Mouse (Mus musculus) limb, embryonic 13.5 days (tissue): ENCODE results near the gene Phf13. TPM values are rescaled to one million over a fixed set of nuclear protein-coding genes. Genes with fewer than 3 reads are reported as not detected.
"Not testable (repeated sequence)": the region's sequence is repeated elsewhere in the genome, so short reads cannot be mapped to it uniquely, and the experiment has no call there.

Experiments used
- ATAC-seq: fragments of 200-750 bp; cut with Nextera tagmentation; 2 replicates; pipeline ENCODE4 v1.8.0; 2017; ENCODE audit warnings: low read depth, moderate number of reproducible peaks, moderate TSS enrichment; ENCODE audit not compliant: low FRiP score
- H3K27ac ChIP-seq: fragments of 300-500 bp; sonication (generic); 2 replicates; pipeline ENCODE4 v1.5.1; 2015; ENCODE audit warnings: inconsistent platforms, mild to moderate bottlenecking, moderate library complexity
- H3K27me3 ChIP-seq: fragments of 300-500 bp; sonication (generic); 2 replicates; pipeline ENCODE4 v1.6.1; 2015; ENCODE audit warnings: mild to moderate bottlenecking, inconsistent platforms
- H3K36me3 ChIP-seq: fragments of 300-500 bp; sonication (generic); 2 replicates; pipeline ENCODE4 v1.6.1; 2015; ENCODE audit warnings: inconsistent platforms, mild to moderate bottlenecking, moderate library complexity
- H3K4me1 ChIP-seq: fragments of 300-500 bp; sonication (generic); 2 replicates; pipeline ENCODE4 v1.6.1; 2015; ENCODE audit warnings: inconsistent platforms
- H3K4me2 ChIP-seq: fragments of 300-500 bp; sonication (generic); replicated peaks from 2 replicates; pipeline ENCODE4 v1.6.1; 2015; ENCODE audit warnings: inconsistent platforms, mild to moderate bottlenecking, moderate library complexity
- H3K4me3 ChIP-seq: fragments of 300-500 bp; sonication (generic); 2 replicates; pipeline ENCODE4 v1.5.1; 2015; ENCODE audit warnings: moderate library complexity, mild to moderate bottlenecking, inconsistent platforms
- H3K9ac ChIP-seq: fragments of 300-500 bp; sonication (generic); 2 replicates; pipeline ENCODE4 v1.6.1; 2015; ENCODE audit warnings: mild to moderate bottlenecking, inconsistent platforms
- H3K9me3 ChIP-seq: fragments of 300-500 bp; sonication (generic); 2 replicates; pipeline ENCODE4 v1.6.1; 2016; ENCODE audit warnings: inconsistent platforms
- WGBS: fragments of 180-500 bp; shearing (Covaris S2); methylation state at CpG from one replicate; pipeline ENCODE4 v1.1.7; 2015; 5-methylcytosine and 5-hydroxymethylcytosine counted together
- polyA plus RNA-seq: library from polyadenylated mRNA; unstranded; fragments of >200 nt; fragmentation: Nextera tagmentation; extraction: Ambion mirVana; gene quantifications from 2 replicates; pipeline ENCODE4 v1.2.1, GENCODE M21; 2015

Gene Phf13
- polyA plus RNA-seq: 39.2 and 40.8 TPM in 2 replicates

GRCm38 (mm10) chr4:151996173-151996950 lies at the start of gene Phf13:
Gene Phf13 (minus strand): TSS chr4:151996258.
- Histone ChIP-seq H3K4me2 (peak within 1 kb of the TSS; percentile 87), H3K27me3 (no peaks in the 10 kb centered on the region), H3K4me1 (peaks cover 29% of the 10 kb centered on the region), H3K9me3 (no peaks in the 10 kb centered on the region), H3K36me3 (peaks cover 20% of the 10 kb centered on the region), H3K9ac (peak within 1 kb of the TSS; percentile 96), H3K27ac (peak within 1 kb of the TSS; percentile 89), H3K4me3 (peak within 1 kb of the TSS; percentile 99)
- peak; percentile 97 for ATAC-seq
- WGBS: under 1% methylated on average over 90 of the region's 94 CpGs

- WGBS: 72% methylated on average over 6 of the region's 6 CpGs
Observed at GRCm38 (mm10) chr4:152044609-152045008, 48.6 kb upstream of the Phf13 start.

GRCm38 (mm10) chr4:152043171-152043570 lies 47.1 kb upstream of the Phf13 start:
- 81% methylated on average over 3 of the region's 3 CpGs for WGBS
- no peak overlapping the region for H3K27ac ChIP-seq
- no peak overlapping the region for H3K9ac ChIP-seq
- H3K36me3 ChIP-seq: peaks cover 72% of the 10 kb centered on the region
- no peak overlapping the region for H3K4me3 ChIP-seq
- no peaks in the 10 kb centered on the region for H3K27me3 ChIP-seq
- H3K9me3 ChIP-seq: no peaks in the 10 kb centered on the region
- peaks cover 19% of the 10 kb centered on the region for H3K4me1 ChIP-seq
- ATAC-seq: no peak
- H3K4me2 ChIP-seq: no peak overlapping the region

More at GRCm38 (mm10) chr4:152044609-152045008, 48.6 kb upstream of the Phf13 start:
- Histone ChIP-seq H3K36me3 (peaks cover 84% of the 10 kb centered on the region), H3K27ac (no peak overlapping the region), H3K27me3 (no peaks in the 10 kb centered on the region), H3K9me3 (no peaks in the 10 kb centered on the region), H3K9ac (no peak overlapping the region), H3K4me3 (no peak overlapping the region), H3K4me2 (no peak overlapping the region), H3K4me1 (peaks cover 10% of the 10 kb centered on the region)
- no peak for ATAC-seq

GRCm38 (mm10) chr4:152041924-152042641 lies 46.0 kb upstream of the Phf13 start:
- Histone ChIP-seq H3K9ac (no peak overlapping the region), H3K4me3 (no peak overlapping the region), H3K4me1 (peaks cover 21% of the 10 kb centered on the region), H3K4me2 (no peak overlapping the region), H3K27me3 (no peaks in the 10 kb centered on the region), H3K9me3 (no peaks in the 10 kb centered on the region), H3K36me3 (peaks cover 61% of the 10 kb centered on the region), H3K27ac (no peak overlapping the region)
- 96% methylated on average over 22 of the region's 22 CpGs for WGBS
- ATAC-seq: no peak

GRCm38 (mm10) chr4:152039831-152040310 lies 43.8 kb upstream of the Phf13 start:
- H3K9me3 ChIP-seq: no peaks in the 10 kb centered on the region
- H3K9ac ChIP-seq: peak overlapping the region; percentile 95
- peak overlapping the region; percentile 99 for H3K4me2 ChIP-seq
- no peaks in the 10 kb centered on the region for H3K27me3 ChIP-seq
- H3K36me3 ChIP-seq: peaks cover 40% of the 10 kb centered on the region
- no peak overlapping the region for H3K27ac ChIP-seq
- peaks cover 21% of the 10 kb centered on the region for H3K4me1 ChIP-seq
- WGBS: 4% methylated on average over 25 of the region's 25 CpGs
- ATAC-seq: no peak
- H3K4me3 ChIP-seq: peak overlapping the region; percentile 100

GRCm38 (mm10) chr4:152038985-152039830 lies 43.1 kb upstream of the Phf13 start, which contains the start of gene Nol9:
Gene Nol9 (plus strand): TSS chr4:152039321.
- H3K27me3 ChIP-seq: no peaks in the 10 kb centered on the region
- H3K9ac ChIP-seq: peak within 1 kb of the TSS; percentile 95
- peaks cover 21% of the 10 kb centered on the region for H3K4me1 ChIP-seq
- H3K9me3 ChIP-seq: no peaks in the 10 kb centered on the region
- H3K27ac ChIP-seq: no peak within 1 kb of the TSS
- peak within 1 kb of the TSS; percentile 100 for H3K4me3 ChIP-seq
- ATAC-seq: peak; percentile 86
- under 1% methylated on average over 80 of the region's 86 CpGs for WGBS
- H3K36me3 ChIP-seq: peaks cover 34% of the 10 kb centered on the region
- peak within 1 kb of the TSS; percentile 99 for H3K4me2 ChIP-seq

- peak; percentile 45; the same call in 1 of the 2 replicates for ATAC-seq
- peak within 1 kb of the TSS; percentile 100 for H3K4me3 ChIP-seq
- no peaks in the 10 kb centered on the region for H3K9me3 ChIP-seq
- H3K4me1 ChIP-seq: peaks cover 21% of the 10 kb centered on the region
- 42% methylated on average over 10 of the region's 10 CpGs for WGBS
- H3K27me3 ChIP-seq: no peaks in the 10 kb centered on the region
- peak within 1 kb of the TSS; percentile 95 for H3K9ac ChIP-seq
- H3K4me2 ChIP-seq: peak within 1 kb of the TSS; percentile 99
- H3K36me3 ChIP-seq: peaks cover 26% of the 10 kb centered on the region
- no peak within 1 kb of the TSS for H3K27ac ChIP-seq
Observed at GRCm38 (mm10) chr4:152038225-152038984, 42.3 kb upstream of the Phf13 start, which contains the start of gene Tas1r1. Gene Tas1r1 (minus strand): TSS chr4:152038568.

GRCm38 (mm10) chr4:152036464-152036863 lies 40.4 kb upstream of the Phf13 start:
- not testable (repeated sequence) for H3K9me3 ChIP-seq, H3K4me2 ChIP-seq, H3K4me3 ChIP-seq, H3K27me3 ChIP-seq, H3K27ac ChIP-seq, H3K36me3 ChIP-seq, ATAC-seq, H3K9ac ChIP-seq
- 85% methylated on average over 6 of the region's 6 CpGs for WGBS
- peaks cover 21% of the 10 kb centered on the region for H3K4me1 ChIP-seq

- no peak for ATAC-seq
- Histone ChIP-seq H3K4me1 (peaks cover 15% of the 10 kb centered on the region), H3K36me3 (no peaks in the 10 kb centered on the region), H3K4me2 (no peak overlapping the region), H3K9ac (no peak overlapping the region), H3K27me3 (peaks cover 7% of the 10 kb centered on the region; the same call in 1 of the 2 replicates), H3K9me3 (no peaks in the 10 kb centered on the region), H3K27ac (no peak overlapping the region), H3K4me3 (no peak overlapping the region)
- WGBS: 88% methylated on average over 13 of the region's 13 CpGs
Observed at GRCm38 (mm10) chr4:152032922-152033321, 36.9 kb upstream of the Phf13 start.

- Histone ChIP-seq H3K27me3 (peaks cover 7% of the 10 kb centered on the region; the same call in 1 of the 2 replicates), H3K4me2 (no peak overlapping the region), H3K4me1 (peaks cover 37% of the 10 kb centered on the region), H3K27ac (no peak overlapping the region), H3K36me3 (peaks cover 6% of the 10 kb centered on the region), H3K4me3 (no peak overlapping the region; the same call in 1 of the 2 replicates), H3K9me3 (no peaks in the 10 kb centered on the region), H3K9ac (0 out of 2 replicates have a peak overlapping the region, but pooled peaks have one; percentile 5)
- no peak for ATAC-seq
- 77% methylated on average over 4 of the region's 4 CpGs for WGBS
Observed at GRCm38 (mm10) chr4:152029997-152030396, 33.9 kb upstream of the Phf13 start.

GRCm38 (mm10) chr4:152029087-152029486 lies 33.0 kb upstream of the Phf13 start:
- peaks cover 16% of the 10 kb centered on the region for H3K36me3 ChIP-seq
- H3K4me2 ChIP-seq: no peak overlapping the region; the same call in 1 of the 2 replicates
- peaks cover 42% of the 10 kb centered on the region for H3K4me1 ChIP-seq
- no peak overlapping the region for H3K9ac ChIP-seq
- 50% methylated on average over 5 of the region's 5 CpGs for WGBS
- no peaks in the 10 kb centered on the region for H3K9me3 ChIP-seq
- peaks cover 7% of the 10 kb centered on the region; the same call in 1 of the 2 replicates for H3K27me3 ChIP-seq
- H3K4me3 ChIP-seq: no peak overlapping the region
- no peak overlapping the region for H3K27ac ChIP-seq
- ATAC-seq: no peak
